Mouse (Mus musculus) heart, embryonic 13.5 days (tissue): ENCODE measurements at regions not wholly inside any gene's neighbourhood (a gene's known extent, or its start where the extent isn't known, plus 50 kb on each side); places are given as distances from the start of the nearest gene placed in this dataset.

Experiments
- ATAC-seq: fragments of 200-750 bp; cut with Nextera tagmentation; 2 replicates; pipeline ENCODE4 v1.8.0; 2017; ENCODE audit warnings: moderate TSS enrichment; ENCODE audit not compliant: insufficient number of reproducible peaks, low FRiP score, low TSS enrichment; ENCODE audit errors: extremely low read depth
- H3K27ac ChIP-seq: fragments of 300-500 bp; sonication (generic); replicated peaks from 2 replicates; pipeline ENCODE4 v1.5.1; 2015; ENCODE audit warnings: moderate library complexity, mild to moderate bottlenecking, inconsistent platforms
- H3K27me3 ChIP-seq: fragments of 300-500 bp; sonication (generic); replicated peaks from 2 replicates; pipeline ENCODE4 v1.6.1; 2015; ENCODE audit warnings: mild to moderate bottlenecking, inconsistent platforms
- H3K36me3 ChIP-seq: fragments of 300-500 bp; sonication (generic); 2 replicates; pipeline ENCODE4 v1.6.1; 2015; ENCODE audit warnings: mild to moderate bottlenecking, inconsistent platforms
- H3K4me1 ChIP-seq: fragments of 300-500 bp; sonication (generic); 2 replicates; pipeline ENCODE4 v1.6.1; 2015; ENCODE audit warnings: inconsistent platforms
- H3K4me2 ChIP-seq: fragments of 300-500 bp; sonication (generic); 2 replicates; pipeline ENCODE4 v1.6.1; 2015; ENCODE audit warnings: inconsistent platforms, mild to moderate bottlenecking, moderate library complexity
- H3K4me3 ChIP-seq: fragments of 300-500 bp; sonication (generic); 2 replicates; pipeline ENCODE4 v1.5.1; 2015; ENCODE audit warnings: moderate library complexity, mild to moderate bottlenecking, inconsistent platforms
- H3K9ac ChIP-seq: fragments of 300-500 bp; sonication (generic); 2 replicates; pipeline ENCODE4 v1.6.1; 2015; ENCODE audit warnings: inconsistent platforms, mild to moderate bottlenecking, moderate library complexity
- H3K9me3 ChIP-seq: fragments of 300-500 bp; sonication (generic); 2 replicates; pipeline ENCODE4 v1.6.1; 2016; ENCODE audit warnings: inconsistent platforms
- WGBS: fragments of 180-500 bp; shearing (Covaris S2); methylation state at CpG from one replicate; pipeline ENCODE4 v1.1.7; 2015; ENCODE audit warnings: mixed read lengths; 5-methylcytosine and 5-hydroxymethylcytosine counted together

- peaks cover 11% of the 10 kb centered on the region for H3K4me1 ChIP-seq
- no peaks in the 10 kb centered on the region for H3K36me3 ChIP-seq
- 77% methylated on average over 6 of the region's 6 CpGs for WGBS
- no peak overlapping the region for H3K9ac ChIP-seq
- H3K4me2 ChIP-seq: no peak overlapping the region
- no peaks in the 10 kb centered on the region for H3K9me3 ChIP-seq
- no peak overlapping the region for H3K4me3 ChIP-seq
- no peak overlapping the region for H3K27ac ChIP-seq
- no peak for ATAC-seq
- H3K27me3 ChIP-seq: peaks cover 4% of the 10 kb centered on the region; the same call in 1 of the 2 replicates
Observed at GRCm38 (mm10) chr2:166270007-166270406, 114.5 kb upstream of the Sulf2 start.

GRCm38 (mm10) chr2:166266915-166267314 lies 111.5 kb upstream of the Sulf2 start:
- Histone ChIP-seq H3K27me3 (peaks cover 8% of the 10 kb centered on the region), H3K4me3 (no peak overlapping the region), H3K4me2 (no peak overlapping the region), H3K9me3 (no peaks in the 10 kb centered on the region), H3K36me3 (no peaks in the 10 kb centered on the region), H3K9ac (no peak overlapping the region), H3K4me1 (peaks cover 5% of the 10 kb centered on the region), H3K27ac (no peak overlapping the region)
- WGBS: 81% methylated on average over 4 of the region's 4 CpGs
- ATAC-seq: no peak

- no peaks in the 10 kb centered on the region for H3K9me3 ChIP-seq
- H3K4me1 ChIP-seq: peaks cover 9% of the 10 kb centered on the region
- H3K9ac ChIP-seq: no peak overlapping the region
- 68% methylated on average over 9 of the region's 9 CpGs for whole genome bisulfite sequencing
- H3K4me2 ChIP-seq: no peak overlapping the region
- H3K36me3 ChIP-seq: no peaks in the 10 kb centered on the region
- no peak for ATAC-seq
- H3K27ac ChIP-seq: no peak overlapping the region
- H3K4me3 ChIP-seq: no peak overlapping the region
- peaks cover 8% of the 10 kb centered on the region for H3K27me3 ChIP-seq
Observed at GRCm38 (mm10) chr2:166266507-166266906, 111.0 kb upstream of the Sulf2 start.

GRCm38 (mm10) chr2:166264756-166265155 lies 109.3 kb upstream of the Sulf2 start:
- H3K36me3 ChIP-seq: no peaks in the 10 kb centered on the region
- no peaks in the 10 kb centered on the region for H3K9me3 ChIP-seq
- peaks cover 18% of the 10 kb centered on the region for H3K4me1 ChIP-seq
- 79% methylated on average over 9 of the region's 9 CpGs for WGBS
- H3K27me3 ChIP-seq: peaks cover 8% of the 10 kb centered on the region
- no peak overlapping the region for H3K4me2 ChIP-seq
- H3K4me3 ChIP-seq: no peak overlapping the region
- no peak for ATAC-seq
- no peak overlapping the region for H3K9ac ChIP-seq
- no peak overlapping the region for H3K27ac ChIP-seq

- Histone ChIP-seq H3K27me3 (peaks cover 5% of the 10 kb centered on the region), H3K4me1 (peaks cover 28% of the 10 kb centered on the region), H3K9ac (0 out of 2 replicates have a peak overlapping the region, but pooled peaks have one; percentile 14), H3K36me3 (no peaks in the 10 kb centered on the region), H3K27ac (0 out of 2 replicates have a peak overlapping the region, but pooled peaks have one; percentile 1), H3K4me3 (no peak overlapping the region), H3K9me3 (no peaks in the 10 kb centered on the region), H3K4me2 (no peak overlapping the region)
- WGBS: 40% methylated on average over 7 of the region's 7 CpGs
- ATAC-seq: no peak
Observed at GRCm38 (mm10) chr2:166261799-166262198, 106.3 kb upstream of the Sulf2 start.

- peaks cover 5% of the 10 kb centered on the region for H3K27me3 ChIP-seq
- no peak for ATAC-seq
- 45% methylated on average over 7 of the region's 7 CpGs for WGBS
- H3K36me3 ChIP-seq: no peaks in the 10 kb centered on the region
- no peak overlapping the region for H3K4me2 ChIP-seq
- H3K4me3 ChIP-seq: no peak overlapping the region
- peaks cover 28% of the 10 kb centered on the region for H3K4me1 ChIP-seq
- H3K9ac ChIP-seq: no peak overlapping the region
- no peaks in the 10 kb centered on the region for H3K9me3 ChIP-seq
- 0 out of 2 replicates have a peak overlapping the region, but pooled peaks have one; percentile 1 for H3K27ac ChIP-seq
Observed at GRCm38 (mm10) chr2:166261065-166261464, 105.6 kb upstream of the Sulf2 start.

- Histone ChIP-seq H3K4me3 (no peak overlapping the region), H3K4me1 (peaks cover 36% of the 10 kb centered on the region), H3K4me2 (peak overlapping the region; percentile 38), H3K9ac (0 out of 2 replicates have a peak overlapping the region, but pooled peaks have one; percentile 40), H3K27me3 (no peaks in the 10 kb centered on the region; the same call in none of the 2 replicates), H3K9me3 (no peaks in the 10 kb centered on the region), H3K36me3 (no peaks in the 10 kb centered on the region), H3K27ac (no peak overlapping the region; the same call in 1 of the 2 replicates)
- 14% methylated on average over 7 of the region's 7 CpGs for WGBS
- no peak for ATAC-seq
Observed at GRCm38 (mm10) chr2:166258771-166259180, 103.3 kb upstream of the Sulf2 start.

- Histone ChIP-seq H3K36me3 (no peaks in the 10 kb centered on the region), H3K27ac (no peak overlapping the region), H3K9ac (no peak overlapping the region), H3K4me1 (peaks cover 36% of the 10 kb centered on the region), H3K4me2 (no peak overlapping the region), H3K9me3 (no peaks in the 10 kb centered on the region), H3K27me3 (no peaks in the 10 kb centered on the region; the same call in none of the 2 replicates), H3K4me3 (no peak overlapping the region)
- no peak for ATAC-seq
- 61% methylated on average over 4 of the region's 4 CpGs for WGBS
Observed at GRCm38 (mm10) chr2:166257666-166258065, 102.2 kb upstream of the Sulf2 start.

GRCm38 (mm10) chr2:166256193-166256592 lies 100.7 kb upstream of the Sulf2 start:
- ATAC-seq: no peak
- H3K4me2 ChIP-seq: no peak overlapping the region
- no peaks in the 10 kb centered on the region; the same call in 1 of the 2 replicates for H3K27me3 ChIP-seq
- peaks cover 24% of the 10 kb centered on the region for H3K4me1 ChIP-seq
- 86% methylated on average over 10 of the region's 10 CpGs for WGBS
- no peaks in the 10 kb centered on the region for H3K36me3 ChIP-seq
- no peak overlapping the region for H3K27ac ChIP-seq
- no peak overlapping the region for H3K4me3 ChIP-seq
- H3K9ac ChIP-seq: no peak overlapping the region
- no peaks in the 10 kb centered on the region for H3K9me3 ChIP-seq

GRCm38 (mm10) chr2:166254581-166254980 lies 99.1 kb upstream of the Sulf2 start:
- 79% methylated on average over 6 of the region's 6 CpGs for WGBS
- H3K9ac ChIP-seq: no peak overlapping the region
- ATAC-seq: no peak

GRCm38 (mm10) chr2:166252107-166252506 lies 96.6 kb upstream of the Sulf2 start:
- Histone ChIP-seq H3K9ac (no peak overlapping the region), H3K4me2 (no peak overlapping the region), H3K27ac (no peak overlapping the region), H3K27me3 (0 out of 2 replicates have a peak, but pooled peaks cover 7% of the 10 kb centered on the region), H3K36me3 (no peaks in the 10 kb centered on the region), H3K4me3 (no peak overlapping the region), H3K4me1 (peaks cover 23% of the 10 kb centered on the region), H3K9me3 (no peaks in the 10 kb centered on the region)
- WGBS: 83% methylated on average over 3 of the region's 3 CpGs
- no peak for ATAC-seq

More at GRCm38 (mm10) chr2:166254581-166254980, 99.1 kb upstream of the Sulf2 start:
- no peaks in the 10 kb centered on the region; the same call in 1 of the 2 replicates for H3K27me3 ChIP-seq
- no peak overlapping the region for H3K4me3 ChIP-seq
- H3K4me1 ChIP-seq: peaks cover 27% of the 10 kb centered on the region
- no peaks in the 10 kb centered on the region for H3K36me3 ChIP-seq
- H3K4me2 ChIP-seq: no peak overlapping the region
- H3K9me3 ChIP-seq: no peaks in the 10 kb centered on the region
- no peak overlapping the region for H3K27ac ChIP-seq

GRCm38 (mm10) chr2:166251421-166251820 lies 96.0 kb upstream of the Sulf2 start:
- no peak overlapping the region for H3K27ac ChIP-seq
- no peak overlapping the region for H3K9ac ChIP-seq
- no peaks in the 10 kb centered on the region for H3K9me3 ChIP-seq
- ATAC-seq: no peak
- 0 out of 2 replicates have a peak, but pooled peaks cover 7% of the 10 kb centered on the region for H3K27me3 ChIP-seq
- 63% methylated on average over 5 of the region's 5 CpGs for WGBS
- peaks cover 23% of the 10 kb centered on the region for H3K4me1 ChIP-seq
- no peak overlapping the region for H3K4me3 ChIP-seq
- H3K36me3 ChIP-seq: no peaks in the 10 kb centered on the region
- no peak overlapping the region for H3K4me2 ChIP-seq
